Mouse (Mus musculus) kidney, postnatal 14 days (tissue): Measurements from ENCODE around the gene Gm43191.
"Not testable (repeated sequence)": the region's sequence is repeated elsewhere in the genome, so short reads cannot be mapped to it uniquely, and the experiment has no call there.

ENCODE experiments used
- DNase-seq: peaks from one replicate; pipeline ENCODE4 v3.0.0; 2022; ENCODE audit warnings: mixed read lengths

Gene Gm43191

GRCm38 (mm10) chr3:116661288-116661869 lies 19.7 kb downstream of the Gm43191 start:
- DNase-seq, result no peak

GRCm38 (mm10) chr3:116659856-116660430 lies 21.1 kb downstream of the Gm43191 start:
- no peak for DNase-seq

- no peak for DNase-seq
Measured at GRCm38 (mm10) chr3:116658928-116659565, 22.0 kb downstream of the Gm43191 start.

- no peak for DNase-seq
Measured at GRCm38 (mm10) chr3:116656184-116656965, 24.7 kb downstream of the Gm43191 start.

- DNase-seq, result not testable (repeated sequence)
Measured at GRCm38 (mm10) chr3:116654051-116654450, 27.0 kb downstream of the Gm43191 start.

GRCm38 (mm10) chr3:116653278-116653945 lies 27.6 kb downstream of the Gm43191 start:
- DNase-seq, result no peak

- no peak for DNase-seq
Measured at GRCm38 (mm10) chr3:116652033-116652446, 29.0 kb downstream of the Gm43191 start.

- no peak for DNase-seq
Measured at GRCm38 (mm10) chr3:116650698-116651097, 30.4 kb downstream of the Gm43191 start.

GRCm38 (mm10) chr3:116648805-116649204 lies 32.3 kb downstream of the Gm43191 start:
- no peak for DNase-seq

GRCm38 (mm10) chr3:116646387-116646786 lies 34.7 kb downstream of the Gm43191 start:
- no peak for DNase-seq

GRCm38 (mm10) chr3:116642373-116642772 lies 38.7 kb downstream of the Gm43191 start:
- no peak for DNase-seq

- no peak for DNase-seq
Measured at GRCm38 (mm10) chr3:116641811-116642371, 39.2 kb downstream of the Gm43191 start.

- DNase-seq, result no peak
Measured at GRCm38 (mm10) chr3:116640024-116640423, 41.0 kb downstream of the Gm43191 start.

- DNase-seq, result no peak
Measured at GRCm38 (mm10) chr3:116638572-116638971, 42.5 kb downstream of the Gm43191 start.

GRCm38 (mm10) chr3:116637693-116638476 lies 43.2 kb downstream of the Gm43191 start:
- DNase-seq, result no peak

GRCm38 (mm10) chr3:116635799-116636198 lies 45.3 kb downstream of the Gm43191 start:
- DNase-seq, result no peak

- DNase-seq, result no peak
Measured at GRCm38 (mm10) chr3:116634853-116635252, 46.2 kb downstream of the Gm43191 start.

- no peak for DNase-seq
Measured at GRCm38 (mm10) chr3:116634091-116634490, 47.0 kb downstream of the Gm43191 start.

- DNase-seq, result no peak
Measured at GRCm38 (mm10) chr3:116632971-116633370, 48.1 kb downstream of the Gm43191 start.

- DNase-seq, result no peak
Measured at GRCm38 (mm10) chr3:116631459-116631858, 49.6 kb downstream of the Gm43191 start.

GRCm38 (mm10) chr3:116622641-116623040 lies 58.4 kb downstream of the Gm43191 start:
- DNase-seq, result no peak
